Mouse (Mus musculus) T-cell, adult 66 days (primary cell): ENCODE results near the gene Gm30191. TPM values are rescaled to one million over a fixed set of nuclear protein-coding genes. Genes with fewer than 3 reads are reported as not detected.

Experiments
- total RNA-seq, 2 experiments: library from RNA; stranded (reverse); gene quantifications; 3 replicates in 1 of 2; 4 replicates in 1 of 2; pipeline ENCODE4 v1.2.4; 2023

Gene Gm30191
- total RNA-seq = not detected

GRCm38 (mm10) chr4:134246719-134247258 is at the start of gene Gm30191:
TSS of gene Gm30191 (plus strand) at chr4:134246935.

GRCm38 (mm10) chr4:134202904-134203303 is 43.8 kb upstream of the Gm30191 start, which contains the start of gene Gm7534:
TSS of gene Gm7534 (minus strand) at chr4:134203004.

GRCm38 (mm10) chr4:134227194-134227593 is 19.5 kb upstream of the Gm30191 start, which contains the start of gene Catsper4:
TSS of gene Catsper4 (minus strand) at chr4:134227383.

GRCm38 (mm10) chr4:134238279-134238651 is 8.5 kb upstream of the Gm30191 start, which contains the start of gene Cnksr1:
TSS of gene Cnksr1 (minus strand) at chr4:134238399.

GRCm38 (mm10) chr4:134243516-134244250 is 3.1 kb upstream of the Gm30191 start, which contains the start of gene E130218I03Rik:
TSS of gene E130218I03Rik (plus strand) at chr4:134243662.

GRCm38 (mm10) chr4:134245148-134245843 is 1.4 kb upstream of the Gm30191 start, which contains the start of gene Zfp593:
TSS of gene Zfp593 (minus strand) at chr4:134245592.

GRCm38 (mm10) chr4:134253722-134254324 is 7.1 kb downstream of the Gm30191 start, which contains the start of gene Grrp1:
TSS of gene Grrp1 (minus strand) at chr4:134254106.

GRCm38 (mm10) chr4:134287575-134288025 is 40.9 kb downstream of the Gm30191 start, which contains the start of gene Pdik1l:
TSS of gene Pdik1l (minus strand) at chr4:134287895.

Other genes with a start within 250 kb of the Gm30191 start
- gene Dhdds, start 246.0 kb upstream of the Gm30191 start, total RNA-seq = 10 to 100 TPM; 28.0 to 36.4 TPM
- not detected for gene Lin28a, start 228.1 kb upstream of the Gm30191 start, total RNA-seq
- gene Zfp683, start 193.1 kb upstream of the Gm30191 start, total RNA-seq = 10 to 100 TPM in 1 of 2 experiments, 1 to 10 TPM in 1; 8.6 to 12.7 TPM
- gene Crybg2, start 186.1 kb upstream of the Gm30191 start, total RNA-seq = 10 to 100 TPM; 13.0 to 13.2 TPM
- gene Cd52, start 151.9 kb upstream of the Gm30191 start, total RNA-seq = 1,000 to 10,000 TPM; 1,087 to 1,227 TPM
- gene Ubxn11, start 144.4 kb upstream of the Gm30191 start, total RNA-seq = 100 to 1,000 TPM; 137 TPM
- 100 to 1,000 TPM; 465 to 526 TPM for gene Sh3bgrl3, start 118.1 kb upstream of the Gm30191 start, total RNA-seq
- 10 to 100 TPM; 30.8 to 34.0 TPM for gene Cep85, start 59.8 kb upstream of the Gm30191 start, total RNA-seq
- gene Gm7534, start 43.9 kb upstream of the Gm30191 start, total RNA-seq = not detected
- not detected for gene Catsper4, start 19.6 kb upstream of the Gm30191 start, total RNA-seq
- 1 to 10 TPM in 1 of 2 experiments, under 1 TPM in 1; 0.24 to 1.1 TPM for gene Cnksr1, start 8.5 kb upstream of the Gm30191 start, total RNA-seq
- gene E130218I03Rik, start 3.3 kb upstream of the Gm30191 start, total RNA-seq = not detected
- 10 to 100 TPM; 23.5 to 25.1 TPM for gene Zfp593, start 1.3 kb upstream of the Gm30191 start, total RNA-seq
- not detected for gene Grrp1, start 7.2 kb downstream of the Gm30191 start, total RNA-seq
- 10 to 100 TPM; 13.4 to 15.6 TPM for gene Pdik1l, start 41.0 kb downstream of the Gm30191 start, total RNA-seq
- gene Trim63, start 68.2 kb downstream of the Gm30191 start, total RNA-seq = not detected
- not detected for gene Slc30a2, start 96.2 kb downstream of the Gm30191 start, total RNA-seq
- not detected for gene Extl1, start 136.9 kb downstream of the Gm30191 start, total RNA-seq
- gene Pafah2, start 149.4 kb downstream of the Gm30191 start, total RNA-seq = 1 to 10 TPM; 2.6 to 3.2 TPM
- 10 to 100 TPM; 32.6 to 50.9 TPM for gene Stmn1, start 221.4 kb downstream of the Gm30191 start, total RNA-seq
- gene Paqr7, start 249.8 kb downstream of the Gm30191 start, total RNA-seq = 10 to 100 TPM; 28.8 to 29.8 TPM